Mouse (Mus musculus) G1E (cell line): ENCODE data around the gene Clba1. TPM values are rescaled to one million over a fixed set of nuclear protein-coding genes. Genes with fewer than 3 reads are reported as not detected.

Experiments used
- ATAC-seq: 2 replicates; pipeline ENCODE4 v1.8.0; 2016; ENCODE audit warnings: mild to moderate bottlenecking; ENCODE audit not compliant: insufficient number of reproducible peaks, poor library complexity, low FRiP score, severe bottlenecking; ENCODE audit errors: extremely low read depth
- DNase-seq: peaks from one replicate; pipeline ENCODE4 v3.0.0; 2012; ENCODE audit warnings: low spot score
- H3K27me3 ChIP-seq: 2 replicates; pipeline ENCODE4 v1.6.1; 2012; ENCODE audit warnings: mild to moderate bottlenecking, low read length, inconsistent platforms; ENCODE audit not compliant: insufficient read depth
- H3K36me3 ChIP-seq: replicated peaks from 2 replicates; pipeline ENCODE3; 2012; ENCODE audit warnings: mild to moderate bottlenecking, inconsistent platforms
- H3K4me1 ChIP-seq: 2 replicates; pipeline ENCODE4 v1.6.1; 2012; ENCODE audit warnings: low read depth, low read length, inconsistent platforms, mixed read lengths; ENCODE audit not compliant: insufficient read depth
- H3K4me3 ChIP-seq: 2 replicates; pipeline ENCODE4 v1.5.1; 2012; ENCODE audit warnings: low read depth, mild to moderate bottlenecking, inconsistent platforms, low read length, moderate library complexity, mixed read lengths
- H3K9me3 ChIP-seq: replicated peaks from 2 replicates; pipeline ENCODE4 v1.6.1; 2012; ENCODE audit warnings: inconsistent platforms
- CTCF ChIP-seq: IDR thresholded peaks from 2 replicates; pipeline ENCODE4 v1.5.1; 2012; ENCODE audit warnings: low read depth, low read length, inconsistent platforms, mixed read lengths
- GATA1 ChIP-seq: IDR thresholded peaks from 2 replicates; pipeline ENCODE4 v1.6.1; 2012; ENCODE audit warnings: borderline replicate concordance, low read length, inconsistent platforms, mixed read lengths
- GATA2 ChIP-seq: IDR thresholded peaks from 2 replicates; pipeline ENCODE4 v1.6.1; 2012; ENCODE audit warnings: low read depth, low read length, inconsistent platforms, borderline replicate concordance
- POLR2AphosphoS5 ChIP-seq: IDR thresholded peaks from 2 replicates; pipeline ENCODE4 v1.6.1; 2012; ENCODE audit warnings: low read depth, low read length, inconsistent platforms; ENCODE audit not compliant: insufficient replicate concordance
- TAL1 ChIP-seq: conservative IDR thresholded peaks from 2 replicates; pipeline ENCODE4 v1.6.1; 2012; ENCODE audit warnings: low read depth, low read length, inconsistent platforms, mixed read lengths
- polyA plus RNA-seq: library from polyadenylated mRNA; stranded (reverse); fragments of >175 nt; gene quantifications from 2 replicates; pipeline ENCODE4 v1.2.3, GENCODE M21; 2012
- total RNA-seq, 2 experiments: library from RNA; stranded (forward) in 1 of 2; stranded (reverse) in 1 of 2; fragments of 200-1000 nt in 1 of 2; fragments of >200 nt in 1 of 2; fragmentation: Nextera tagmentation in 1 of 2; gene quantifications; 2 replicates each; pipeline ENCODE4 v1.2.3; 2014 to 2017

The Clba1 gene
- total and polyA plus RNA-seq, 3 experiments, result 0.83 to 5.3 (median 1.5) TPM

GRCm38 (mm10) chr12:112797672-112798331 lies 10.9 kb upstream of the Clba1 start:
- Histone ChIP-seq H3K36me3 (no peaks in the 10 kb centered on the region), H3K4me3 (no peak overlapping the region), H3K4me1 (peaks cover 46% of the 10 kb centered on the region), H3K27me3 (peaks cover 58% of the 10 kb centered on the region), H3K9me3 (no peaks in the 10 kb centered on the region)
- DNase-seq (no peak), ATAC-seq (no peak)
- TF ChIP-seq GATA2 (no peak), TAL1 (no peak), CTCF (no peak), GATA1 (no peak), POLR2AphosphoS5 (no peak)

DNA sequence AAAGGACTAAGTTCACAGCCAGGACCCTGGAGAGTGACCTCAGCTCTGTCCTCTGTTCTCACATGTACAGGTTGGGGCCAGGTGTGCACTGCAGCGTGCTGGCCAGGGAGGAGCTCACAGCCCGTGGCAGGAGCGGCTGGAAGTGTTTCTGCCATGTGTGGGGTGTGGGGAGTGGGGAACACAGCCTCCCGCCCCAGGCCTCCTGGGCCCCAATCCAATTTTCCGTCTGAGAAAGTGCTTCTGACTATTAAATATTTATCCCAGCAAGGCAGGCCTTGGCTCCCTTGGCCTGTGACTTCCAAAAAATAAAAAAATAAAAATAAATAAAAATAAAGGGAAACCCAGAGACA lies 10.4 kb upstream of the Clba1 start:
- no peak for DNase-seq
- Histone ChIP-seq H3K9me3 (no peaks in the 10 kb centered on the region), H3K36me3 (no peaks in the 10 kb centered on the region), H3K4me1 (peaks cover 44% of the 10 kb centered on the region), H3K27me3 (peaks cover 57% of the 10 kb centered on the region), H3K4me3 (no peak overlapping the region)
- TF ChIP-seq POLR2AphosphoS5 (no peak), CTCF (no peak), GATA1 (no peak), GATA2 (no peak), TAL1 (no peak)
- ATAC-seq, result no peak

GRCm38 (mm10) chr12:112798716-112799115 lies 10.0 kb upstream of the Clba1 start:
- Histone ChIP-seq H3K4me3 (no peak overlapping the region), H3K27me3 (peaks cover 61% of the 10 kb centered on the region), H3K9me3 (no peaks in the 10 kb centered on the region), H3K36me3 (no peaks in the 10 kb centered on the region), H3K4me1 (peaks cover 40% of the 10 kb centered on the region)
- no peak for TF ChIP-seq CTCF
- no peak for TF ChIP-seq GATA1
- TF ChIP-seq GATA2, result no peak
- TF ChIP-seq TAL1, result no peak
- TF ChIP-seq POLR2AphosphoS5, result no peak
- no peak for DNase-seq
- no peak for ATAC-seq

DNA sequence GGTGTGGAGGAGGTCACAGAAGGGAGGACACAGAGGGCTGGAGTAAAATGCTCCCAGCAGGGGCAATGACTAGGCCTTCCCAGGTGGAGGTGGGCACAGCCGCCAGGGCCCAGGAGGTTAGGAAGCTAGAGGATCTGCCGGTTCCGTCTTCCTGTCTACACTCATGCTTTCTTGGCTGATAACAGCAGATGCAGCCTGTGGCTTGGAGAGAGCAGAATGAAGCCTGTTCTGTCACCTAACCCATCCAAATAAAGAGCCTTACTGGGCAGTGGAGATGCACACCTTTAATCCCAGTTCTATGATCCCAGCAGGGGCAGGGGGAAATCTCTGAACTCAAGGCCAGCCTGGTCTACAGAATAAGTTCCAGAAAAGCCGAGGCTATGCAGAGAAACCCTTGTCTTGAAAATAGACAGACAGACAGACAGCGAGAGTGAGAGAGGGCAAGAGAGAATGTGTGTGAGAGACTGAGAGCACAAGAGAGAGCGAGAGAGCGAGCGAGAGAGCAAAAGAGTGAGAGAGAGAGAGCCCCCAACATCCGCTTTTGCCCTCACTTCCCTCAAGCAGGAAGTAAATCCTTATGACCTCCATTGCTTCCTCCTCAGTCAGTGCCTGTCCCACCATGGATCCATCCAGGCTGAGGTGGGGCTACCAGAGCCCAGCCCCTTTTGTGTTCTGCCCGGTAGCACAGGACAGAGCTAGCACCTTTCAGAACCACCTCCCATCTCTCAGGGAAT lies 9.3 kb upstream of the Clba1 start:
- H3K4me3 ChIP-seq, result no peak overlapping the region
- H3K27me3 ChIP-seq, result peaks cover 68% of the 10 kb centered on the region
- H3K36me3 ChIP-seq, result no peaks in the 10 kb centered on the region
- no peak for DNase-seq
- TF ChIP-seq POLR2AphosphoS5, result no peak
- TF ChIP-seq GATA1, result no peak
- TF ChIP-seq GATA2, result no peak
- TF ChIP-seq CTCF, result no peak
- no peak for TF ChIP-seq TAL1
- H3K9me3 ChIP-seq, result no peaks in the 10 kb centered on the region
- no peak for ATAC-seq
- H3K4me1 ChIP-seq, result peaks cover 36% of the 10 kb centered on the region

DNA sequence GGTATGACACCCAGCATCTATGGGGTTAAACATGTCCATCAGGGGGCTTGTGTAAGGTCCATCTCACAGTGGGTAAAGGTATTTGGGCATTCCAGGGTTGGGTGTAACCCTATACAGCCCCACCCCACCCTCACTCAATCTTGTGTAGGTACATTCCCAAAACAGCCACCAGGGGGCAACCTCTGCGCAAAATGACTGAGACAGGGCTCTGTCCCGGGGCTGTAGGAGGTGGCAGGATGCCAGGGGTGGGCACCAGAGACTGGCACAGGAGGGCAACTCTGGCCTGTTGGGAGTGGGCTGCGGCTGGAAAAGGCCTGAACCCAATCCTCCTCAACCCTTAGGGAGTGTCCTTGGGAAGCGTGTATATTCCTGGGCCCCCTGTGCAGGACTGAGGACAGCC lies 8.3 kb upstream of the Clba1 start:
- no peaks in the 10 kb centered on the region for H3K9me3 ChIP-seq
- no peak overlapping the region for H3K4me3 ChIP-seq
- H3K4me1 ChIP-seq, result peaks cover 29% of the 10 kb centered on the region
- TF ChIP-seq CTCF (peak; percentile 73), POLR2AphosphoS5 (no peak), GATA1 (no peak), GATA2 (no peak)
- peaks cover 77% of the 10 kb centered on the region for H3K27me3 ChIP-seq
- peak; percentile 72 for DNase-seq
- H3K36me3 ChIP-seq, result no peaks in the 10 kb centered on the region
- ATAC-seq, result peak; percentile 54; the same call in 1 of the 2 replicates

GRCm38 (mm10) chr12:112801864-112802846 lies 6.6 kb upstream of the Clba1 start, which contains the start of gene Ahnak2:
Gene Ahnak2, minus strand, starts transcription at chr12:112802657.
- Histone ChIP-seq H3K27me3 (peaks cover 81% of the 10 kb centered on the region), H3K36me3 (no peaks in the 10 kb centered on the region), H3K9me3 (no peaks in the 10 kb centered on the region), H3K4me1 (peaks cover 27% of the 10 kb centered on the region), H3K4me3 (no peak within 1 kb of the TSS; the same call in 1 of the 2 replicates)
- no peak for DNase-seq
- no peak for ATAC-seq
- TF ChIP-seq GATA1 (no peak), GATA2 (no peak), TAL1 (no peak), CTCF (no peak), POLR2AphosphoS5 (no peak)
